In the genomic region with DNA sequence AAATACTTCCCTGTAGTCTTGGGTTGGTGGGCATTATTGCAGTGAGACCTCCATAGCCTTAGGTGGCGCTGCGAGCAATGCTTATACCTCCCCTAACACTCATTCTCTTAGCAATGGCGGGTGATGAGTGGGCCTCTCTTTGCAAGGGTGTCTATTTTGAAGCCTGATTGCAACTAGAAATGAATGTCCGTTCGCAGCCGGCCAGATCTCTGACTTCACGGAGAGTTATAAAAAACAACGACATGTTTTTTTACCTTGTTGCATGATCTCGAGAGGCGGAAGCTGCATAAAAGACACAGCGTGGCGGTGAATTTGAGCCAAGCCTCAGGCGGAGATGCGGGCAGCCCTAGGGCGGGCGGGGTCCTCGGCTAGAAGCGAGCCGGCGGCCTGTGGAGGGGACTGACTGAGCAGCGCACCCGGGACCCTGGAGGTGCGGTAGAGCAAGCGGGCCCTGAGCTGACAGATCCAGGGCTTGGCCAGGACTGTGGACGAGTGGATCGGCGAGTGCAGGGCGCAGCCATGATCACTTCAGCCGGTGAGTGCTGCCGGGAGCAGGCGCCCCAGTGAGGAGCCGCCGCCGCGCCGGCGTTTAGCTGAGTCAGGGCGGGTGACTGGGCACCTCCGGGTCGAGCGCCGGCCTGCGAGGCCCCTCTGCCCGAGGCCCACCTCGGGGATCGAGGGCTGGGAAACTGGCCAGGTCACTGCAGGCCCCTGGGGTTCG, we compare ENCODE assay signal across 8 mouse cellular contexts. TPM values are rescaled to one million over a fixed set of nuclear protein-coding genes. Genes with fewer than 3 reads are reported as not detected.
DNase-seq lines count a peak whose midpoint lies in the region; ATAC-seq and TF ChIP-seq lines count a peak whose summit lies in the region.

Gene Psmd1, plus strand, starts transcription at position 117 of the 721 bp plus-strand sequence.

- H3K27me3 ChIP-seq in kidney, embryonic 14.5 days (ENCODE audit: control insufficient read depth, insufficient read depth, low read length), result no peaks in the 10 kb centered on the region
- H3K27me3 ChIP-seq in limb, embryonic 15.5 days, result no peaks in the 10 kb centered on the region

- no peaks in the 10 kb centered on the region; the same call in 1 of the 2 replicates for H3K36me3 ChIP-seq in kidney, embryonic 14.5 days (ENCODE audit: control insufficient read depth, insufficient read depth, low read length)
- no peaks in the 10 kb centered on the region for H3K36me3 ChIP-seq in limb, embryonic 15.5 days

- peak within 1 kb of the TSS; percentile 95 for H3K4me3 ChIP-seq in bone marrow macrophage, adult 2 months (ENCODE audit: insufficient read depth, low read length)
- H3K4me3 ChIP-seq in embryonic fibroblast, embryonic 13.5 days (ENCODE audit: insufficient read depth, low read length), result peak within 1 kb of the TSS; percentile 90
- H3K4me3 ChIP-seq in kidney, embryonic 14.5 days (ENCODE audit: low read length), result peak within 1 kb of the TSS; percentile 100
- H3K4me3 ChIP-seq in limb, embryonic 15.5 days, result peak within 1 kb of the TSS; percentile 95

- peak within 1 kb of the TSS; percentile 79 for H3K27ac ChIP-seq in bone marrow macrophage, adult 2 months (ENCODE audit: insufficient read depth, low read depth, low read length)
- H3K27ac ChIP-seq in embryonic fibroblast, embryonic 13.5 days (ENCODE audit: insufficient read depth, low read length), result peak within 1 kb of the TSS; percentile 63
- H3K27ac ChIP-seq in kidney, embryonic 14.5 days (ENCODE audit: low read depth, low read length), result peak within 1 kb of the TSS; percentile 57; the same call in 1 of the 2 replicates
- H3K27ac ChIP-seq in limb, embryonic 15.5 days, result peak within 1 kb of the TSS; percentile 81

- H3K9ac ChIP-seq in kidney, embryonic 14.5 days (ENCODE audit: low read depth, low read length), result peak within 1 kb of the TSS; percentile 96
- H3K9ac ChIP-seq in limb, embryonic 15.5 days, result peak within 1 kb of the TSS; percentile 97

- under 1% methylated on average over 47 of the region's 47 CpGs for WGBS in kidney, embryonic 14.5 days
- WGBS in limb, embryonic 15.5 days, result under 1% methylated on average over 46 of the region's 47 CpGs

- peak; percentile 94 for DNase-seq in A20 (ENCODE audit: low read depth, low spot score)
- DNase-seq in heart, adult 9 months (ENCODE audit: low spot score in 2 of 2), result peak; percentile 82 to 88
- peak; percentile 84 to 85 for DNase-seq in monocyte, adult 2 months (ENCODE audit: low read depth in 1 of 2, low spot score in 2 of 2)
- DNase-seq in spleen, postnatal 36 days (ENCODE audit: low spot score in 2 of 2), result peak; percentile 85 to 91

- ATAC-seq in kidney, embryonic 14.5 days (ENCODE audit: low FRiP score, low TSS enrichment), result peak; percentile 93
- ATAC-seq in limb, embryonic 15.5 days (ENCODE audit: insufficient number of reproducible peaks, low FRiP score, low TSS enrichment, low read depth), result peak; percentile 94

- peak; percentile 21; the same call in 1 of the 2 replicates for TF ChIP-seq CTCF in bone marrow macrophage, adult 2 months (IDR thresholded peaks at IDR 0.05; ENCODE audit: low read depth, low read length)
- peak; percentile 74; the same call in 1 of the 2 replicates for TF ChIP-seq CTCF in embryonic fibroblast, embryonic 13.5 days (IDR thresholded peaks at IDR 0.05; ENCODE audit: borderline replicate concordance, insufficient read depth, low read length)

- H3K4me1 ChIP-seq in bone marrow macrophage, adult 2 months (ENCODE audit: control insufficient read depth, insufficient read depth, low read length), result peaks cover 15% of the 10 kb centered on the region
- H3K4me1 ChIP-seq in embryonic fibroblast, embryonic 13.5 days (ENCODE audit: control insufficient read depth, insufficient read depth, low read length), result no peaks in the 10 kb centered on the region; the same call in 1 of the 2 replicates
- H3K4me1 ChIP-seq in kidney, embryonic 14.5 days (ENCODE audit: control insufficient read depth, insufficient read depth, low read length), result peaks cover 9% of the 10 kb centered on the region
- H3K4me1 ChIP-seq in limb, embryonic 15.5 days, result peaks cover 10% of the 10 kb centered on the region

- TF ChIP-seq POLR2A in bone marrow macrophage, adult 2 months (IDR thresholded peaks at IDR 0.05; ENCODE audit: borderline replicate concordance, low read depth, low read length), result no peak
- peak; percentile 67 for TF ChIP-seq POLR2A in embryonic fibroblast, embryonic 13.5 days (IDR thresholded peaks at IDR 0.05; ENCODE audit: low read depth, low read length)

- H3K9me3 ChIP-seq in kidney, embryonic 14.5 days (ENCODE audit: control insufficient read depth, low read length), result no peaks in the 10 kb centered on the region
- no peaks in the 10 kb centered on the region for H3K9me3 ChIP-seq in limb, embryonic 15.5 days

- peak within 1 kb of the TSS; percentile 91 for H3K4me2 ChIP-seq in kidney, embryonic 14.5 days (replicated peaks; ENCODE audit: low read depth, low read length)
- H3K4me2 ChIP-seq in limb, embryonic 15.5 days, result peak within 1 kb of the TSS; percentile 75

RNA-seq across cellular contexts. Expression of gene Psmd1, which starts in this region (rescaled TPM):
- 70.2 and 83.4 TPM in 2 replicates for polyA plus RNA-seq in bone marrow macrophage, adult 2 months (2012; ENCODE audit: insufficient read depth, insufficient read length, missing spikeins)
- 115 and 126 TPM in 2 replicates for polyA plus RNA-seq in embryonic fibroblast, embryonic 13.5 days (2011; ENCODE audit: insufficient read length, low read depth, missing spikeins)
- 135 and 207 TPM in 2 replicates for polyA plus RNA-seq in kidney, embryonic 14.5 days (2014; fragmentation: Nextera tagmentation; extraction: Ambion mirVana)
- 148 and 155 TPM in 2 replicates for polyA plus RNA-seq in limb, embryonic 15.5 days (2015; fragmentation: Nextera tagmentation; extraction: Ambion mirVana)

Comparison
In these comparisons a context has a peak if more than half of its experiments do, and no peak if none do; other contexts are left out.
1. Peak in every context shown above with its lines: DNase-seq, ATAC-seq, H3K4me3 ChIP-seq and H3K27ac ChIP-seq.